8 mouse cellular contexts compared by ENCODE assay signal in the genomic region with DNA sequence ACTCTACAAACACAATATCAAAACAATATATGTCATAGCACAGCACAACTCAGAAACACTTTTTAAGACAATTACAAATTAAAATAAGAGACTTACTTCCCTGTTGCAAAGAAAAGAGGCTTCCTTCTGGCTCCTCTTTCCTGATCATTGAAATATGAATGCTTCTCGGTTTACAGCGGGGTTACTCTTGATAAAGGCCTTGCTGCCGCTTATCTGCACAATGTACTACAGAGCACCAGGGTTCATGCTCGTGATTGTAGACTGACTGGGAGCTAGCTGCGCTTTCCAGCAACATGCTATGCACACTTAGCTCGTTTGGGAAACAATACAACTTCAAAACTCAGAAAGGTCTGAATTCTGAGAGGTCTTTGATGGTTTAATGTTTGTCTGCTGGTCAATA. TPM values are rescaled to one million over a fixed set of nuclear protein-coding genes. Genes with fewer than 3 reads are reported as not detected.
A peak's percentile ranks its signal among the peaks of the same experiment; 100 is the strongest.
DNase-seq lines count a peak whose midpoint lies in the region; ATAC-seq and TF ChIP-seq lines count a peak whose summit lies in the region.

No protein-coding gene starts in this region.

- no peaks in the 10 kb centered on the region for H3K27me3 ChIP-seq in CH12.LX (replicated peaks)
- no peaks in the 10 kb centered on the region for H3K27me3 ChIP-seq in heart, embryonic 16.5 days (ENCODE audit: control insufficient read depth, insufficient read depth, low read length)
- no peaks in the 10 kb centered on the region for H3K27me3 ChIP-seq in liver, embryonic 14.5 days (ENCODE audit: control insufficient read depth, insufficient read depth, low read length)

- TF ChIP-seq EP300 in CH12.LX (IDR thresholded peaks at IDR 0.05; ENCODE audit: low read length), result no peak
- TF ChIP-seq EP300 in liver, embryonic 14.5 days (IDR thresholded peaks at IDR 0.05; ENCODE audit: low read depth), result peak; percentile 40; the same call in 1 of the 2 replicates

- H3K4me3 ChIP-seq in gastrocnemius, adult 2 months, result peak overlapping the region; percentile 21
- peak overlapping the region; percentile 26 to 95 (median 52) for H3K4me3 ChIP-seq in CH12.LX (replicated peaks in 1 of 3; ENCODE audit: low read depth in 2 of 3, low read length in 2 of 3, poor library complexity in 1 of 3)
- H3K4me3 ChIP-seq in heart, embryonic 16.5 days (ENCODE audit: low read length), result peak overlapping the region; percentile 10
- H3K4me3 ChIP-seq in liver, embryonic 14.5 days (ENCODE audit: insufficient read depth in 1 of 2, low read depth in 2 of 2, low read length in 2 of 2), result peak overlapping the region; percentile 41 to 95

- H3K4me2 ChIP-seq in CH12.LX (ENCODE audit: insufficient read depth, low read depth, poor library complexity, severe bottlenecking), result peak overlapping the region; percentile 45
- peak overlapping the region; percentile 58 for H3K4me2 ChIP-seq in heart, embryonic 16.5 days (ENCODE audit: low read depth, low read length)
- H3K4me2 ChIP-seq in liver, embryonic 14.5 days (ENCODE audit: low read depth), result peak overlapping the region; percentile 74

- H3K9me3 ChIP-seq in CH12.LX (replicated peaks; ENCODE audit: low read length), result no peaks in the 10 kb centered on the region
- no peaks in the 10 kb centered on the region for H3K9me3 ChIP-seq in heart, embryonic 16.5 days (replicated peaks; ENCODE audit: control insufficient read depth, low read length)
- H3K9me3 ChIP-seq in liver, embryonic 14.5 days (ENCODE audit: control insufficient read depth, low read length), result no peaks in the 10 kb centered on the region

- no peak for TF ChIP-seq POLR2A in CH12.LX (IDR thresholded peaks at IDR 0.05; ENCODE audit: low read depth, low read length)

- peaks cover 3 to 30% of the 10 kb centered on the region in 2 experiments; a peak in 2 of 4 replicates for H3K4me1 ChIP-seq in CH12.LX (ENCODE audit: control insufficient read depth in 1 of 2, insufficient read depth in 2 of 2)
- H3K4me1 ChIP-seq in heart, embryonic 16.5 days (ENCODE audit: control insufficient read depth, insufficient read depth, low read length), result peaks cover 10% of the 10 kb centered on the region
- peaks cover 15 to 17% of the 10 kb centered on the region in 2 experiments for H3K4me1 ChIP-seq in liver, embryonic 14.5 days (replicated peaks; ENCODE audit: control insufficient read depth in 2 of 2, insufficient read depth in 2 of 2, low read length in 1 of 2)

- WGBS in heart, embryonic 16.5 days, result 44% methylated on average over 6 of the region's 6 CpGs
- WGBS in liver, embryonic 14.5 days (ENCODE audit: insufficient replicate concordance), result 12% methylated on average over 6 of the region's 6 CpGs

- TF ChIP-seq RAD21 in CH12.LX (IDR thresholded peaks at IDR 0.05; ENCODE audit: low read depth, low read length), result no peak

- H3K9ac ChIP-seq in CH12.LX (ENCODE audit: insufficient read depth, low read depth), result peak overlapping the region; percentile 42
- H3K9ac ChIP-seq in heart, embryonic 16.5 days (ENCODE audit: low read length), result peak overlapping the region; percentile 59; the same call in 1 of the 2 replicates
- peak overlapping the region; percentile 50 for H3K9ac ChIP-seq in liver, embryonic 14.5 days (replicated peaks)

- peak overlapping the region; percentile 64 for H3K27ac ChIP-seq in gastrocnemius, adult 2 months
- no peak overlapping the region for H3K27ac ChIP-seq in CH12.LX (ENCODE audit: insufficient read depth, low read depth)
- H3K27ac ChIP-seq in heart, embryonic 16.5 days (ENCODE audit: low read length), result no peak overlapping the region
- H3K27ac ChIP-seq in liver, embryonic 14.5 days, result peak overlapping the region; percentile 45

- dilution Hi-C loops in CH12.LX (cut with MboI; ENCODE audit: extremely low pct_ligation_motif_present, extremely low pct_unique_long_range_greater_than_20kb, low sequenced_read_pairs), result no loop called here

- peaks cover 0 to 7% of the 10 kb centered on the region in 2 experiments for H3K36me3 ChIP-seq in CH12.LX (replicated peaks in 1 of 2; ENCODE audit: control insufficient read depth in 1 of 2, insufficient read depth in 1 of 2, low read length in 1 of 2)
- no peaks in the 10 kb centered on the region for H3K36me3 ChIP-seq in heart, embryonic 16.5 days (ENCODE audit: control insufficient read depth, insufficient read depth)
- no peaks in the 10 kb centered on the region for H3K36me3 ChIP-seq in liver, embryonic 14.5 days (replicated peaks; ENCODE audit: control insufficient read depth, insufficient read depth, low read depth)

- DNase-seq in gastrocnemius, adult 2 months, result no peak
- no peak for DNase-seq in gastrocnemius, adult 18-20 months (ENCODE audit: low spot score)
- no peak for DNase-seq in CH12.LX (ENCODE audit: extremely low read depth)
- DNase-seq in liver, embryonic 14.5 days (ENCODE audit: low read depth in 3 of 3, low spot score in 3 of 3), result peak; percentile 37 to 47 (median 41)
- no peak for DNase-seq in left cerebral cortex, adult 8-10 months (ENCODE audit: low spot score in 2 of 2)
- DNase-seq in adrenal gland, adult 2 months, result no peak

- TF ChIP-seq CTCF in gastrocnemius, adult 2 months (IDR thresholded peaks at IDR 0.05), result no peak
- TF ChIP-seq CTCF in CH12.LX (conservative IDR thresholded peaks at IDR 0.05 in 1 of 2, IDR thresholded peaks at IDR 0.05 in 1 of 2; ENCODE audit: low read depth in 2 of 2, low read length in 2 of 2), result no peak
- TF ChIP-seq CTCF in liver, embryonic 14.5 days (IDR thresholded peaks at IDR 0.05; ENCODE audit: low read depth), result no peak

- no peak for ATAC-seq in heart, embryonic 16.5 days (replicated peaks; ENCODE audit: extremely low read depth, insufficient read depth, low FRiP score)
- peak; percentile 51; the same call in 1 of the 2 replicates for ATAC-seq in liver, embryonic 14.5 days (ENCODE audit: insufficient read depth)
- ATAC-seq in inflammation-experienced regulatory T-cells, adult 6 months, result no peak

- intact Hi-C loops in gastrocnemius, adult 2 months (cut with DNase I), result loop anchor here (5.0 kb wide), 1 partner anchor 85 kb away; no protein-coding TSS in a partner anchor

- H3K79me2 ChIP-seq in CH12.LX (replicated peaks; ENCODE audit: control insufficient read depth, extremely low read depth, insufficient read depth, poor library complexity, severe bottlenecking), result peaks cover 4% of the 10 kb centered on the region; the same call in 1 of the 2 replicates

- in situ Hi-C loops in CH12.LX (cut with MboI; ENCODE audit: low pct_ligation_motif_present, low pct_unique_long_range_greater_than_20kb, low sequenced_read_pairs), result loop anchor here (5.0 kb wide), 3 partner anchors 40 to 130 kb away; no protein-coding TSS in a partner anchor

RNA-seq across cellular contexts. Expression of a gene that starts 0.7 kb away (rescaled TPM):
- total RNA-seq in gastrocnemius, adult 2 months (2021), result 1 to 10 TPM; 3.3 to 3.4 TPM
- 1 to 10 TPM; 3.3 to 3.4 TPM for total RNA-seq in gastrocnemius, adult 18-20 months (2021)
- total RNA-seq in CH12.LX (2012; rRNA removed) (7.8 and 8.8 TPM in 2 replicates), CH12.LX (2014; rRNA removed) (15.0 and 16.8 TPM in 2 replicates)
- 13.0 and 13.9 TPM in 2 replicates for polyA plus RNA-seq in CH12.LX (2012; ENCODE audit: insufficient read length, low read depth)
- 1.4 TPM in 2 replicates for polyA plus RNA-seq in heart, embryonic 16.5 days (2015; fragmentation: Nextera tagmentation; extraction: Ambion mirVana)
- polyA plus RNA-seq in liver, embryonic 14.5 days (2012; rRNA removed), result 6.8 and 7.1 TPM in 2 replicates
- polyA plus RNA-seq in liver, embryonic 14.5 days (2014; fragmentation: Nextera tagmentation; extraction: Ambion mirVana), result 3.0 and 3.1 TPM in 2 replicates
- polyA plus RNA-seq in inflammation-experienced regulatory T-cells, adult 6 months (2017; shearing (Covaris generic)), result 1 to 10 TPM; 2.7 to 3.8 (median 3.3) TPM
- total RNA-seq in left cerebral cortex, adult 8-10 months (2022), result 1 to 10 TPM; 4.4 to 6.4 (median 5.3) TPM
- 1 to 10 TPM; 5.6 to 8.2 TPM for total RNA-seq in adrenal gland, adult 2 months (2021)
- 4.9 and 5.4 TPM in 2 replicates for polyA plus RNA-seq in adrenal gland, adult 2 months (2012; rRNA removed)

RNA-seq across cellular contexts. Expression of a gene that starts 17.5 kb away (rescaled TPM):
- total RNA-seq in gastrocnemius, adult 2 months (2021), result not detected
- not detected for total RNA-seq in gastrocnemius, adult 18-20 months (2021)
- 132 and 143 TPM in 2 replicates for total RNA-seq in CH12.LX (2012; rRNA removed)
- 139 and 141 TPM in 2 replicates for total RNA-seq in CH12.LX (2014; rRNA removed)
- polyA plus RNA-seq in CH12.LX (2012; ENCODE audit: insufficient read length, low read depth), result 199 and 234 TPM in 2 replicates
- polyA plus RNA-seq in heart, embryonic 16.5 days (2015; fragmentation: Nextera tagmentation; extraction: Ambion mirVana), result 0.05 and 0.09 TPM in 2 replicates
- 0.30 and 0.35 TPM in 2 replicates for polyA plus RNA-seq in liver, embryonic 14.5 days (2012; rRNA removed)
- polyA plus RNA-seq in liver, embryonic 14.5 days (2014; fragmentation: Nextera tagmentation; extraction: Ambion mirVana), result 0.34 and 0.64 TPM in 2 replicates
- 1 to 10 TPM in 2 of 3 experiments, under 1 TPM in 1; 0.87 to 6.5 (median 6.0) TPM for polyA plus RNA-seq in inflammation-experienced regulatory T-cells, adult 6 months (2017; shearing (Covaris generic))
- not detected for total RNA-seq in left cerebral cortex, adult 8-10 months (2022)
- under 1 TPM; 0.24 to 0.29 TPM for total RNA-seq in adrenal gland, adult 2 months (2021)
- 0.50 and 0.73 TPM in 2 replicates for polyA plus RNA-seq in adrenal gland, adult 2 months (2012; rRNA removed)

RNA-seq across cellular contexts. Expression of a gene that starts 20.0 kb away (rescaled TPM):
- 10 to 100 TPM; 26.9 to 28.2 TPM for total RNA-seq in gastrocnemius, adult 2 months (2021)
- total RNA-seq in gastrocnemius, adult 18-20 months (2021), result 10 to 100 TPM; 21.2 to 23.5 TPM
- 38.4 and 42.6 TPM in 2 replicates for total RNA-seq in CH12.LX (2012; rRNA removed)
- total RNA-seq in CH12.LX (2014; rRNA removed), result 36.4 and 45.3 TPM in 2 replicates
- 37.8 and 61.7 TPM in 2 replicates for polyA plus RNA-seq in CH12.LX (2012; ENCODE audit: insufficient read length, low read depth)
- 41.1 and 45.9 TPM in 2 replicates for polyA plus RNA-seq in heart, embryonic 16.5 days (2015; fragmentation: Nextera tagmentation; extraction: Ambion mirVana)
- polyA plus RNA-seq in liver, embryonic 14.5 days (2012; rRNA removed), result 20.2 and 21.7 TPM in 2 replicates
- polyA plus RNA-seq in liver, embryonic 14.5 days (2014; fragmentation: Nextera tagmentation; extraction: Ambion mirVana), result 11.4 and 11.6 TPM in 2 replicates
- polyA plus RNA-seq in inflammation-experienced regulatory T-cells, adult 6 months (2017; shearing (Covaris generic)), result 10 to 100 TPM; 31.3 to 43.0 (median 38.4) TPM
- 10 to 100 TPM; 69.2 to 85.9 (median 79.1) TPM for total RNA-seq in left cerebral cortex, adult 8-10 months (2022)
- total RNA-seq in adrenal gland, adult 2 months (2021), result 10 to 100 TPM; 31.3 to 39.0 TPM
- polyA plus RNA-seq in adrenal gland, adult 2 months (2012; rRNA removed), result 223 and 234 TPM in 2 replicates

RNA-seq across cellular contexts. Expression of a gene that starts 27.9 kb away (rescaled TPM):
- not detected for total RNA-seq in gastrocnemius, adult 2 months (2021)
- total RNA-seq in gastrocnemius, adult 18-20 months (2021), result under 1 TPM; 0.21 to 0.37 TPM
- total RNA-seq in CH12.LX (2012; rRNA removed) (0.42 TPM in 2 replicates), CH12.LX (2014; rRNA removed) (0.55 TPM in 1 of 2 replicates, not detected in the other)
- 1.1 and 1.2 TPM in 2 replicates for polyA plus RNA-seq in CH12.LX (2012; ENCODE audit: insufficient read length, low read depth)
- polyA plus RNA-seq in heart, embryonic 16.5 days (2015; fragmentation: Nextera tagmentation; extraction: Ambion mirVana), result 17.4 and 51.1 TPM in 2 replicates
- polyA plus RNA-seq in liver, embryonic 14.5 days (2012; rRNA removed), result 7.3 and 7.5 TPM in 2 replicates
- polyA plus RNA-seq in liver, embryonic 14.5 days (2014; fragmentation: Nextera tagmentation; extraction: Ambion mirVana), result 7.6 and 9.2 TPM in 2 replicates
- polyA plus RNA-seq in inflammation-experienced regulatory T-cells, adult 6 months (2017; shearing (Covaris generic)), result 1,000 to 10,000 TPM in 1 of 3 experiments, 100 to 1,000 TPM in 2; 875 to 1,118 (median 889) TPM
- 1 to 10 TPM in 1 of 4 experiments, under 1 TPM in 3; 0.30 to 1.1 (median 0.84) TPM for total RNA-seq in left cerebral cortex, adult 8-10 months (2022)
- total RNA-seq in adrenal gland, adult 2 months (2021), result 1 to 10 TPM in 1 of 2 experiments, under 1 TPM in 1; 0.43 to 1.1 TPM
- polyA plus RNA-seq in adrenal gland, adult 2 months (2012; rRNA removed), result 1.2 and 2.0 TPM in 2 replicates

RNA-seq across cellular contexts. Expression of a gene that starts 31.3 kb away (rescaled TPM):
- 10 to 100 TPM; 14.0 to 14.9 TPM for total RNA-seq in gastrocnemius, adult 2 months (2021)
- total RNA-seq in gastrocnemius, adult 18-20 months (2021), result 10 to 100 TPM; 10.6 to 13.1 TPM
- total RNA-seq in CH12.LX (2012; rRNA removed), result 38.5 and 40.3 TPM in 2 replicates
- 35.7 and 42.6 TPM in 2 replicates for total RNA-seq in CH12.LX (2014; rRNA removed)
- 33.7 and 36.6 TPM in 2 replicates for polyA plus RNA-seq in CH12.LX (2012; ENCODE audit: insufficient read length, low read depth)
- 22.1 and 22.2 TPM in 2 replicates for polyA plus RNA-seq in heart, embryonic 16.5 days (2015; fragmentation: Nextera tagmentation; extraction: Ambion mirVana)
- 3.4 and 4.4 TPM in 2 replicates for polyA plus RNA-seq in liver, embryonic 14.5 days (2012; rRNA removed)
- 3.1 and 4.6 TPM in 2 replicates for polyA plus RNA-seq in liver, embryonic 14.5 days (2014; fragmentation: Nextera tagmentation; extraction: Ambion mirVana)
- polyA plus RNA-seq in inflammation-experienced regulatory T-cells, adult 6 months (2017; shearing (Covaris generic)), result 10 to 100 TPM; 37.8 to 39.6 (median 38.1) TPM
- 10 to 100 TPM; 12.0 to 16.0 (median 13.7) TPM for total RNA-seq in left cerebral cortex, adult 8-10 months (2022)
- 10 to 100 TPM; 39.5 to 73.6 TPM for total RNA-seq in adrenal gland, adult 2 months (2021)
- polyA plus RNA-seq in adrenal gland, adult 2 months (2012; rRNA removed), result 55.5 and 69.8 TPM in 2 replicates

Comparison
In these comparisons a context has a peak if more than half of its experiments do, and no peak if none do; other contexts are left out.
1. DNase-seq: peak in liver, embryonic 14.5 days (3 of 3); none in gastrocnemius, adult 2 months (single experiment), gastrocnemius, adult 18-20 months (single experiment), CH12.LX (single experiment), left cerebral cortex, adult 8-10 months (0 of 2) and adrenal gland, adult 2 months (single experiment).
2. H3K27ac ChIP-seq: peak in gastrocnemius, adult 2 months (single experiment) and liver, embryonic 14.5 days (single experiment); none in CH12.LX (single experiment) and heart, embryonic 16.5 days (single experiment).
3. H3K4me3 ChIP-seq: peak in every context shown above with its lines; median percentile 68 in liver, embryonic 14.5 days; 52 in CH12.LX; 21 in gastrocnemius, adult 2 months; 10 in heart, embryonic 16.5 days.
4. RNA of a gene that starts 17.5 kb away (total RNA-seq): 132 to 143 TPM in CH12.LX; 0.24 to 0.29 TPM in adrenal gland, adult 2 months, not detected in gastrocnemius, adult 2 months, not detected in gastrocnemius, adult 18-20 months and not detected in left cerebral cortex, adult 8-10 months; every median in the first group is over 100 times any median in the second.
5. Peak in every context shown above with its lines, with median percentiles within 50 percentile points of each other: H3K4me2 ChIP-seq and H3K9ac ChIP-seq.